Mouse (Mus musculus) midbrain, embryonic 13.5 days (tissue): ENCODE data around the gene Olfr632. TPM values are rescaled to one million over a fixed set of nuclear protein-coding genes. Genes with fewer than 3 reads are reported as not detected.
"Not testable (repeated sequence)": the region's sequence is repeated elsewhere in the genome, so short reads cannot be mapped to it uniquely, and the experiment has no call there.

Experiments
- ATAC-seq: fragments of 200-750 bp; cut with Nextera tagmentation; 2 replicates; pipeline ENCODE4 v1.8.0; 2017; ENCODE audit warnings: mild to moderate bottlenecking, moderate TSS enrichment, moderate library complexity
- H3K27ac ChIP-seq: fragments of 300-500 bp; sonication (generic); 2 replicates; pipeline ENCODE4 v1.5.1; 2015; ENCODE audit warnings: inconsistent platforms, mild to moderate bottlenecking, moderate library complexity
- H3K27me3 ChIP-seq: fragments of 300-500 bp; sonication (generic); 2 replicates; pipeline ENCODE4 v1.6.1; 2015; ENCODE audit warnings: mild to moderate bottlenecking, inconsistent platforms
- H3K36me3 ChIP-seq: fragments of 300-500 bp; sonication (generic); 2 replicates; pipeline ENCODE4 v1.6.1; 2015; ENCODE audit warnings: mild to moderate bottlenecking, inconsistent platforms
- H3K4me1 ChIP-seq: fragments of 300-500 bp; sonication (generic); replicated peaks from 2 replicates; pipeline ENCODE4 v1.6.1; 2015; ENCODE audit warnings: inconsistent platforms
- H3K4me2 ChIP-seq: fragments of 300-500 bp; sonication (generic); replicated peaks from 2 replicates; pipeline ENCODE4 v1.6.1; 2015; ENCODE audit warnings: moderate library complexity, mild to moderate bottlenecking, inconsistent platforms
- H3K4me3 ChIP-seq: fragments of 300-500 bp; sonication (generic); replicated peaks from 2 replicates; pipeline ENCODE4 v1.5.1; 2015; ENCODE audit warnings: mild to moderate bottlenecking, inconsistent platforms
- H3K9ac ChIP-seq: fragments of 300-500 bp; sonication (generic); replicated peaks from 2 replicates; pipeline ENCODE4 v1.6.1; 2015; ENCODE audit warnings: mild to moderate bottlenecking, inconsistent platforms
- H3K9me3 ChIP-seq: fragments of 300-500 bp; sonication (generic); 2 replicates; pipeline ENCODE4 v1.6.1; 2016; ENCODE audit warnings: mild to moderate bottlenecking, inconsistent platforms
- WGBS: fragments of 180-500 bp; shearing (Covaris S2); methylation state at CpG from one replicate; pipeline ENCODE4 v1.1.7; 2015; 5-methylcytosine and 5-hydroxymethylcytosine counted together
- polyA plus RNA-seq: library from polyadenylated mRNA; unstranded; fragments of >200 nt; fragmentation: Nextera tagmentation; extraction: Ambion mirVana; gene quantifications from 2 replicates; pipeline ENCODE4 v1.2.1, GENCODE M21; 2015

The Olfr632 gene
- not detected in 2 replicates for polyA plus RNA-seq

- H3K36me3 ChIP-seq = no peaks in the 10 kb centered on the region
- no peak within 1 kb of the TSS for H3K4me3 ChIP-seq
- H3K27me3 ChIP-seq = no peaks in the 10 kb centered on the region
- no peaks in the 10 kb centered on the region for H3K4me1 ChIP-seq
- H3K27ac ChIP-seq = no peak within 1 kb of the TSS
- no peaks in the 10 kb centered on the region for H3K9me3 ChIP-seq
- no peak within 1 kb of the TSS for H3K9ac ChIP-seq
- ATAC-seq = no peak
- H3K4me2 ChIP-seq = no peak within 1 kb of the TSS
- 77% methylated on average over 2 of the region's 2 CpGs for WGBS
Measured at GRCm38 (mm10) chr7:103934264-103934663, at the start of gene Olfr632. Gene Olfr632, plus strand, starts transcription at chr7:103934347.

GRCm38 (mm10) chr7:103886152-103886551 lies 48.0 kb upstream of the Olfr632 start, which contains the start of gene Olfr66:
Gene Olfr66, minus strand, starts transcription at chr7:103886252.
- no peaks in the 10 kb centered on the region for H3K36me3 ChIP-seq
- H3K4me3 ChIP-seq = no peak within 1 kb of the TSS
- H3K9me3 ChIP-seq = no peaks in the 10 kb centered on the region
- H3K9ac ChIP-seq = no peak within 1 kb of the TSS
- H3K27ac ChIP-seq = no peak within 1 kb of the TSS
- H3K4me2 ChIP-seq = no peak within 1 kb of the TSS
- no peaks in the 10 kb centered on the region for H3K27me3 ChIP-seq
- no peaks in the 10 kb centered on the region for H3K4me1 ChIP-seq
- ATAC-seq = no peak

- Histone ChIP-seq H3K9ac (no peak within 1 kb of the TSS), H3K9me3 (no peaks in the 10 kb centered on the region), H3K4me3 (no peak within 1 kb of the TSS), H3K36me3 (no peaks in the 10 kb centered on the region), H3K4me1 (no peaks in the 10 kb centered on the region), H3K4me2 (no peak within 1 kb of the TSS), H3K27ac (no peak within 1 kb of the TSS), H3K27me3 (no peaks in the 10 kb centered on the region)
- ATAC-seq = no peak
- 79% methylated on average over 1 of the region's 1 CpGs for WGBS
Measured at GRCm38 (mm10) chr7:103894385-103894784, 39.8 kb upstream of the Olfr632 start, which contains the start of gene Olfr64. Gene Olfr64, minus strand, starts transcription at chr7:103894485.

GRCm38 (mm10) chr7:103903187-103903586 lies 31.0 kb upstream of the Olfr632 start, which contains the start of gene Olfr65:
Gene Olfr65, plus strand, starts transcription at chr7:103903487.
- no peaks in the 10 kb centered on the region for H3K27me3 ChIP-seq
- 85% methylated on average over 2 of the region's 2 CpGs for WGBS
- ATAC-seq = no peak

GRCm38 (mm10) chr7:103910047-103910446 lies 24.1 kb upstream of the Olfr632 start:
- Histone ChIP-seq H3K4me2 (no peak overlapping the region), H3K9ac (no peak overlapping the region), H3K36me3 (no peaks in the 10 kb centered on the region), H3K27ac (no peak overlapping the region), H3K4me1 (no peaks in the 10 kb centered on the region), H3K4me3 (no peak overlapping the region), H3K9me3 (no peaks in the 10 kb centered on the region), H3K27me3 (no peaks in the 10 kb centered on the region)
- WGBS = 66% methylated on average over 3 of the region's 3 CpGs
- no peak for ATAC-seq

More at GRCm38 (mm10) chr7:103903187-103903586, 31.0 kb upstream of the Olfr632 start, which contains the start of gene Olfr65:
- H3K4me1 ChIP-seq = no peaks in the 10 kb centered on the region
- H3K36me3 ChIP-seq = no peaks in the 10 kb centered on the region
- no peak within 1 kb of the TSS for H3K4me2 ChIP-seq
- no peak within 1 kb of the TSS for H3K4me3 ChIP-seq
- H3K9ac ChIP-seq = no peak within 1 kb of the TSS
- no peak within 1 kb of the TSS for H3K27ac ChIP-seq
- H3K9me3 ChIP-seq = no peaks in the 10 kb centered on the region

GRCm38 (mm10) chr7:103912969-103913511 lies 21.1 kb upstream of the Olfr632 start:
- Histone ChIP-seq H3K27me3 (no peaks in the 10 kb centered on the region), H3K27ac (no peak overlapping the region), H3K4me1 (no peaks in the 10 kb centered on the region), H3K36me3 (no peaks in the 10 kb centered on the region), H3K4me2 (no peak overlapping the region), H3K9me3 (no peaks in the 10 kb centered on the region), H3K9ac (no peak overlapping the region), H3K4me3 (no peak overlapping the region)
- ATAC-seq = no peak
- WGBS = 51% methylated on average over 8 of the region's 8 CpGs

GRCm38 (mm10) chr7:103915338-103915737 lies 18.8 kb upstream of the Olfr632 start:
- Histone ChIP-seq H3K36me3 (no peaks in the 10 kb centered on the region), H3K27me3 (no peaks in the 10 kb centered on the region), H3K4me3 (no peak overlapping the region), H3K27ac (no peak overlapping the region), H3K9me3 (no peaks in the 10 kb centered on the region), H3K4me2 (no peak overlapping the region), H3K4me1 (no peaks in the 10 kb centered on the region), H3K9ac (no peak overlapping the region)
- no peak for ATAC-seq

- no peak within 1 kb of the TSS for H3K9ac ChIP-seq
- H3K9me3 ChIP-seq = no peaks in the 10 kb centered on the region
- no peak within 1 kb of the TSS for H3K4me3 ChIP-seq
Measured at GRCm38 (mm10) chr7:103928525-103928924, 5.6 kb upstream of the Olfr632 start, which contains the start of gene Olfr631. Gene Olfr631, plus strand, starts transcription at chr7:103928825.

GRCm38 (mm10) chr7:103942730-103943129 lies 8.6 kb downstream of the Olfr632 start:
- Histone ChIP-seq H3K9me3 (no peaks in the 10 kb centered on the region), H3K9ac (no peak overlapping the region), H3K27ac (no peak overlapping the region), H3K4me3 (no peak overlapping the region), H3K4me2 (no peak overlapping the region), H3K36me3 (no peaks in the 10 kb centered on the region), H3K27me3 (no peaks in the 10 kb centered on the region), H3K4me1 (no peaks in the 10 kb centered on the region)
- WGBS = 23% methylated on average over 2 of the region's 2 CpGs
- no peak for ATAC-seq

More at GRCm38 (mm10) chr7:103928525-103928924, 5.6 kb upstream of the Olfr632 start, which contains the start of gene Olfr631:
- Histone ChIP-seq H3K27ac (no peak within 1 kb of the TSS), H3K36me3 (no peaks in the 10 kb centered on the region), H3K4me2 (no peak within 1 kb of the TSS), H3K4me1 (no peaks in the 10 kb centered on the region), H3K27me3 (no peaks in the 10 kb centered on the region)
- ATAC-seq = no peak

GRCm38 (mm10) chr7:103944137-103944536 lies 10.0 kb downstream of the Olfr632 start, which contains the start of gene Olfr633:
Gene Olfr633, plus strand, starts transcription at chr7:103944437.
- no peak within 1 kb of the TSS for H3K27ac ChIP-seq
- no peak for ATAC-seq
- no peaks in the 10 kb centered on the region for H3K9me3 ChIP-seq
- no peaks in the 10 kb centered on the region for H3K4me1 ChIP-seq
- H3K27me3 ChIP-seq = no peaks in the 10 kb centered on the region
- no peak within 1 kb of the TSS for H3K4me3 ChIP-seq
- H3K36me3 ChIP-seq = no peaks in the 10 kb centered on the region
- no peak within 1 kb of the TSS for H3K4me2 ChIP-seq
- no peak within 1 kb of the TSS for H3K9ac ChIP-seq

GRCm38 (mm10) chr7:103966873-103967272 lies 32.7 kb downstream of the Olfr632 start:
- WGBS = 95% methylated on average over 22 of the region's 22 CpGs
- not testable (repeated sequence) for H3K27me3 ChIP-seq, H3K9me3 ChIP-seq, H3K36me3 ChIP-seq, H3K4me1 ChIP-seq, H3K4me2 ChIP-seq, H3K9ac ChIP-seq, H3K4me3 ChIP-seq, H3K27ac ChIP-seq, ATAC-seq

- no peak within 1 kb of the TSS for H3K4me2 ChIP-seq
- 71% methylated on average over 1 of the region's 1 CpGs for WGBS
Measured at GRCm38 (mm10) chr7:103970852-103971251, 36.7 kb downstream of the Olfr632 start, which contains the start of gene Olfr635. Gene Olfr635, plus strand, starts transcription at chr7:103971152.

GRCm38 (mm10) chr7:103971782-103972181 lies 37.6 kb downstream of the Olfr632 start:
- H3K4me2 ChIP-seq = no peak overlapping the region
- no peaks in the 10 kb centered on the region for H3K4me1 ChIP-seq
- no peak overlapping the region for H3K9ac ChIP-seq
- H3K27ac ChIP-seq = no peak overlapping the region
- 48% methylated on average over 1 of the region's 1 CpGs for WGBS
- H3K9me3 ChIP-seq = no peaks in the 10 kb centered on the region
- H3K27me3 ChIP-seq = no peaks in the 10 kb centered on the region
- no peaks in the 10 kb centered on the region for H3K36me3 ChIP-seq
- ATAC-seq = no peak
- H3K4me3 ChIP-seq = no peak overlapping the region

More at GRCm38 (mm10) chr7:103970852-103971251, 36.7 kb downstream of the Olfr632 start, which contains the start of gene Olfr635:
- Histone ChIP-seq H3K4me1 (no peaks in the 10 kb centered on the region), H3K27me3 (no peaks in the 10 kb centered on the region), H3K4me3 (no peak within 1 kb of the TSS), H3K9me3 (no peaks in the 10 kb centered on the region), H3K9ac (no peak within 1 kb of the TSS), H3K27ac (no peak within 1 kb of the TSS), H3K36me3 (no peaks in the 10 kb centered on the region)
- no peak for ATAC-seq
